Mouse (Mus musculus): ENCODE results near the gene Cd4. TPM values are rescaled to one million over a fixed set of nuclear protein-coding genes. Genes with fewer than 3 reads are reported as not detected.

Gene Cd4
- polyA plus RNA-seq, 1 experiment from 2014 or later, result not detected

GRCm38 (mm10) chr6:124856916-124857839 is 30.8 kb downstream of the Cd4 start, which contains the start of gene P3h3:
Gene P3h3 (minus strand): TSS chr6:124857752.
- CTCF ChIA-PET, result interaction anchor here (0.6 to 1.2 kb wide), 3 partner anchors 11 to 417 kb away, joined by 3 to 7 read pairs (median 3); partner anchors contain the start of gene Mlf2
- in situ Hi-C loops (cut with MboI; ENCODE audit: low pct_unique_long_range_greater_than_20kb), result no loop called here
- peak; percentile 62 for ATAC-seq
- no peak for TF ChIP-seq CTCF (IDR thresholded peaks at IDR 0.05)
- no peaks in the 10 kb centered on the region for H3K27me3 ChIP-seq
- POLR2A ChIA-PET, result interaction anchor here (0.6 kb wide), 1 partner anchor 55 kb away, joined by 6 read pairs; no protein-coding TSS in a partner anchor
- no peak for DNase-seq (ENCODE audit: low read depth, low spot score)

GRCm38 (mm10) chr6:124856321-124856720 is 31.7 kb downstream of the Cd4 start:
- TF ChIP-seq CTCF (IDR thresholded peaks at IDR 0.05), result no peak
- no peaks in the 10 kb centered on the region for H3K27me3 ChIP-seq
- ChIA-PET POLR2A (interaction anchor here (0.6 kb wide), 1 partner anchor 56 kb away, joined by 6 read pairs; no protein-coding TSS in a partner anchor), CTCF (interaction anchor here (1.0 to 1.3 kb wide), 3 partner anchors 10 to 74 kb away, joined by 3 to 7 read pairs (median 3); partner anchors contain the start of gene Mlf2)
- in situ Hi-C loops (cut with MboI; ENCODE audit: low pct_unique_long_range_greater_than_20kb), result no loop called here
- ATAC-seq (no peak), DNase-seq (ENCODE audit: low read depth, low spot score) (no peak)

GRCm38 (mm10) chr6:124854647-124855046 is 33.4 kb downstream of the Cd4 start:
- ATAC-seq, result no peak
- CTCF ChIA-PET, result no interaction called here
- in situ Hi-C loops (cut with MboI; ENCODE audit: low pct_unique_long_range_greater_than_20kb), result no loop called here
- POLR2A ChIA-PET, result interaction anchor here (0.7 kb wide), 1 partner anchor 230 kb away, joined by 4 read pairs; no protein-coding TSS in a partner anchor
- H3K27me3 ChIP-seq, result no peaks in the 10 kb centered on the region
- no peak for DNase-seq (ENCODE audit: low read depth, low spot score)
- TF ChIP-seq CTCF (IDR thresholded peaks at IDR 0.05), result no peak

- DNase-seq (ENCODE audit: low read depth, low spot score), result no peak
- in situ Hi-C loops (cut with MboI; ENCODE audit: low pct_unique_long_range_greater_than_20kb), result no loop called here
- POLR2A ChIA-PET, result no interaction called here
- CTCF ChIA-PET, result interaction anchor here (1.3 to 1.5 kb wide), 2 partner anchors 10 to 17 kb away, joined by 4 to 5 read pairs; no protein-coding TSS in a partner anchor
- H3K27me3 ChIP-seq, result no peaks in the 10 kb centered on the region
- no peak for TF ChIP-seq CTCF (IDR thresholded peaks at IDR 0.05)
- no peak for ATAC-seq
Measured at GRCm38 (mm10) chr6:124850535-124850934, 37.5 kb downstream of the Cd4 start.

GRCm38 (mm10) chr6:124847305-124847704 is 40.7 kb downstream of the Cd4 start:
- no peak for DNase-seq (ENCODE audit: low read depth, low spot score)
- H3K27me3 ChIP-seq, result no peaks in the 10 kb centered on the region
- in situ Hi-C loops (cut with MboI; ENCODE audit: low pct_unique_long_range_greater_than_20kb), result no loop called here
- CTCF ChIA-PET, result interaction anchor here (0.6 to 1.9 kb wide), 12 partner anchors 9 to 146 kb away, joined by 3 to 15 read pairs (median 3); partner anchors contain the start of genes Cdca3 and Usp5
- POLR2A ChIA-PET, result interaction anchor here (0.7 kb wide), 2 partner anchors 38 to 57 kb away, joined by 3 read pairs; no protein-coding TSS in a partner anchor
- TF ChIP-seq CTCF (IDR thresholded peaks at IDR 0.05), result no peak
- ATAC-seq, result no peak

- ChIA-PET CTCF (no interaction called here), POLR2A (interaction anchor here (0.7 kb wide), 1 partner anchor 267 kb away, joined by 3 read pairs; no protein-coding TSS in a partner anchor)
- TF ChIP-seq CTCF (IDR thresholded peaks at IDR 0.05), result no peak
- in situ Hi-C loops (cut with MboI; ENCODE audit: low pct_unique_long_range_greater_than_20kb), result no loop called here
- no peak for DNase-seq (ENCODE audit: low read depth, low spot score)
- H3K27me3 ChIP-seq, result no peaks in the 10 kb centered on the region
- ATAC-seq, result no peak
Measured at GRCm38 (mm10) chr6:124840241-124841167, 47.5 kb downstream of the Cd4 start, which contains the start of gene Gnb3. Gene Gnb3 (minus strand): TSS chr6:124840275.

- no peak for DNase-seq (ENCODE audit: low read depth, low spot score)
- POLR2A ChIA-PET, result interaction anchor here (0.7 kb wide), 1 partner anchor 266 kb away, joined by 3 read pairs; no protein-coding TSS in a partner anchor
- CTCF ChIA-PET, result interaction anchor here (1.4 kb wide), 1 partner anchor 10 kb away, joined by 3 read pairs; the partner anchor contains the start of gene Cdca3
- ATAC-seq, result no peak
- in situ Hi-C loops (cut with MboI; ENCODE audit: low pct_unique_long_range_greater_than_20kb), result no loop called here
- no peaks in the 10 kb centered on the region for H3K27me3 ChIP-seq
- TF ChIP-seq CTCF (IDR thresholded peaks at IDR 0.05), result no peak
Measured at GRCm38 (mm10) chr6:124839805-124840204, 48.2 kb downstream of the Cd4 start.

- ATAC-seq, result no peak
- CTCF ChIA-PET, result interaction anchor here (3.0 kb wide), 1 partner anchor 11 kb away, joined by 15 read pairs; no protein-coding TSS in a partner anchor
- TF ChIP-seq CTCF (IDR thresholded peaks at IDR 0.05), result no peak
- POLR2A ChIA-PET, result no interaction called here
- no peak for DNase-seq (ENCODE audit: low read depth, low spot score)
- in situ Hi-C loops (cut with MboI; ENCODE audit: low pct_unique_long_range_greater_than_20kb), result no loop called here
- no peaks in the 10 kb centered on the region for H3K27me3 ChIP-seq
Measured at GRCm38 (mm10) chr6:124836411-124836810, 51.6 kb downstream of the Cd4 start.

- TF ChIP-seq CTCF (IDR thresholded peaks at IDR 0.05), result no peak
- CTCF ChIA-PET, result no interaction called here
- no peak for DNase-seq (ENCODE audit: low read depth, low spot score)
Measured at GRCm38 (mm10) chr6:124835531-124835930, 52.5 kb downstream of the Cd4 start.

More at GRCm38 (mm10) chr6:124835531-124835930, 52.5 kb downstream of the Cd4 start:
- POLR2A ChIA-PET, result no interaction called here
- no peaks in the 10 kb centered on the region for H3K27me3 ChIP-seq
- in situ Hi-C loops (cut with MboI; ENCODE audit: low pct_unique_long_range_greater_than_20kb), result no loop called here
- no peak for ATAC-seq

Data from Patski (cell line).